Mouse (Mus musculus) small intestine, adult 2 months (tissue): ENCODE data around the gene Mroh2b.

Experiments
- CTCF ChIP-seq: fragments of 200-500 bp; IDR thresholded peaks from 2 replicates; pipeline ENCODE4 v1.5.1; 2012; ENCODE audit warnings: low read depth, mild to moderate bottlenecking, control low read depth, inconsistent platforms, low read length, moderate library complexity, mixed read lengths; ENCODE audit not compliant: insufficient replicate concordance, insufficient read length; ENCODE audit errors: extremely low read depth
- POLR2A ChIP-seq: fragments of 200-500 bp; IDR thresholded peaks from 2 replicates; pipeline ENCODE4 v1.6.1; 2012; ENCODE audit warnings: low read depth, mild to moderate bottlenecking, control low read depth, inconsistent platforms, low read length, moderate library complexity

GRCm38 (mm10) chr15:4850015-4850414 lies 48.5 kb upstream of the Mroh2b start:
- TF ChIP-seq CTCF (no peak), POLR2A (no peak)
